Mouse (Mus musculus) heart, embryonic 11.5 days (tissue): Measurements from ENCODE around the gene Cxcl10. TPM values are rescaled to one million over a fixed set of nuclear protein-coding genes. Genes with fewer than 3 reads are reported as not detected.
A peak's percentile ranks its signal among the peaks of the same experiment; 100 is the strongest.

Experiments
- ATAC-seq: fragments of 200-750 bp; cut with Nextera tagmentation; replicated peaks from 2 replicates; pipeline ENCODE4 v1.8.0; 2017; ENCODE audit warnings: moderate library complexity; ENCODE audit not compliant: insufficient number of reproducible peaks, low FRiP score, low TSS enrichment
- H3K27ac ChIP-seq: fragments of 300-500 bp; sonication (generic); 2 replicates; pipeline ENCODE4 v1.5.1; 2014; ENCODE audit warnings: mild to moderate bottlenecking, low read depth, low read length
- H3K27me3 ChIP-seq: fragments of 300-500 bp; sonication (generic); 2 replicates; pipeline ENCODE4 v1.6.1; 2014; ENCODE audit warnings: mild to moderate bottlenecking, low read length, mixed read lengths; ENCODE audit not compliant: control insufficient read depth, insufficient read depth
- H3K36me3 ChIP-seq: fragments of 300-500 bp; sonication (generic); 2 replicates; pipeline ENCODE4 v1.6.1; 2014; ENCODE audit warnings: mild to moderate bottlenecking, low read length, moderate library complexity, mixed read lengths; ENCODE audit not compliant: control insufficient read depth, insufficient read depth
- H3K4me1 ChIP-seq: fragments of 300-500 bp; sonication (generic); 2 replicates; pipeline ENCODE4 v1.6.1; 2014; ENCODE audit warnings: low read length; ENCODE audit not compliant: control insufficient read depth, insufficient read depth
- H3K4me2 ChIP-seq: fragments of 300-500 bp; sonication (generic); 2 replicates; pipeline ENCODE4 v1.6.1; 2014; ENCODE audit warnings: mild to moderate bottlenecking, moderate library complexity
- H3K4me3 ChIP-seq: fragments of 300-500 bp; sonication (generic); 2 replicates; pipeline ENCODE4 v1.5.1; 2014; ENCODE audit warnings: low read depth, low read length
- H3K9ac ChIP-seq: fragments of 300-500 bp; sonication (generic); 2 replicates; pipeline ENCODE4 v1.6.1; 2014; ENCODE audit warnings: mild to moderate bottlenecking, low read depth, low read length, moderate library complexity
- H3K9me3 ChIP-seq: fragments of 300-500 bp; sonication (generic); replicated peaks from 2 replicates; pipeline ENCODE4 v1.6.1; 2016; ENCODE audit warnings: low read length; ENCODE audit not compliant: control insufficient read depth
- WGBS: fragments of 180-500 bp; shearing (Covaris S2); extraction: QIAGEN DNeasy Blood & Tissue Kit; methylation state at CpG from one replicate; pipeline ENCODE4 v1.1.7; 2014; ENCODE audit not compliant: insufficient replicate concordance; 5-methylcytosine and 5-hydroxymethylcytosine counted together
- polyA plus RNA-seq: library from polyadenylated mRNA; unstranded; fragments of >200 nt; fragmentation: Nextera tagmentation; extraction: Ambion mirVana; gene quantifications from 2 replicates; pipeline ENCODE4 v1.2.1, GENCODE M21; 2014

Gene Cxcl10
- 0.72 TPM in 1 of 2 replicates, not detected in the other for polyA plus RNA-seq

- ATAC-seq = no peak
- Histone ChIP-seq H3K27ac (no peak within 1 kb of the TSS), H3K9me3 (no peaks in the 10 kb centered on the region), H3K4me3 (no peak within 1 kb of the TSS), H3K4me1 (no peaks in the 10 kb centered on the region), H3K4me2 (peak within 1 kb of the TSS; percentile 46), H3K9ac (no peak within 1 kb of the TSS), H3K27me3 (0 out of 2 replicates have a peak, but pooled peaks cover 4% of the 10 kb centered on the region), H3K36me3 (no peaks in the 10 kb centered on the region)
- 15% methylated on average over 14 of the region's 14 CpGs for WGBS
These were observed at the start of gene Cxcl10 for GRCm38 (mm10) chr5:92348794-92349413. Cxcl10 (minus strand) TSS chr5:92348889.

- H3K4me3 ChIP-seq = no peak overlapping the region
- H3K4me1 ChIP-seq = peaks cover 8% of the 10 kb centered on the region
- H3K36me3 ChIP-seq = no peaks in the 10 kb centered on the region
- H3K27me3 ChIP-seq = peaks cover 6% of the 10 kb centered on the region; the same call in 1 of the 2 replicates
- ATAC-seq = peak; percentile 73
- WGBS = 20% methylated on average over 5 of the region's 5 CpGs
- H3K9ac ChIP-seq = no peak overlapping the region
- H3K27ac ChIP-seq = no peak overlapping the region
- no peak overlapping the region for H3K4me2 ChIP-seq
- no peaks in the 10 kb centered on the region for H3K9me3 ChIP-seq
These were observed 49.5 kb upstream of the Cxcl10 start for GRCm38 (mm10) chr5:92398153-92398552.

- H3K9me3 ChIP-seq = no peaks in the 10 kb centered on the region
- no peak overlapping the region for H3K4me2 ChIP-seq
- H3K27me3 ChIP-seq = peaks cover 11% of the 10 kb centered on the region; the same call in 1 of the 2 replicates
- no peaks in the 10 kb centered on the region for H3K36me3 ChIP-seq
- WGBS = 60% methylated on average over 6 of the region's 6 CpGs
- H3K9ac ChIP-seq = no peak overlapping the region
- H3K4me3 ChIP-seq = no peak overlapping the region
- H3K4me1 ChIP-seq = peaks cover 8% of the 10 kb centered on the region
- H3K27ac ChIP-seq = no peak overlapping the region
- peak; percentile 37; the same call in 1 of the 2 replicates for ATAC-seq
These were observed 47.8 kb upstream of the Cxcl10 start for GRCm38 (mm10) chr5:92396476-92396875.

GRCm38 (mm10) chr5:92395764-92396163 is 47.1 kb upstream of the Cxcl10 start:
- Histone ChIP-seq H3K27me3 (peaks cover 11% of the 10 kb centered on the region; the same call in 1 of the 2 replicates), H3K4me2 (no peak overlapping the region), H3K4me3 (no peak overlapping the region), H3K9me3 (no peaks in the 10 kb centered on the region), H3K4me1 (peaks cover 14% of the 10 kb centered on the region), H3K36me3 (no peaks in the 10 kb centered on the region), H3K9ac (no peak overlapping the region), H3K27ac (no peak overlapping the region)
- no peak for ATAC-seq
- 70% methylated on average over 3 of the region's 3 CpGs for WGBS

- Histone ChIP-seq H3K4me1 (peaks cover 21% of the 10 kb centered on the region), H3K27me3 (peaks cover 11% of the 10 kb centered on the region; the same call in 1 of the 2 replicates), H3K36me3 (no peaks in the 10 kb centered on the region), H3K9me3 (no peaks in the 10 kb centered on the region), H3K4me2 (no peak overlapping the region), H3K9ac (no peak overlapping the region), H3K27ac (no peak overlapping the region), H3K4me3 (no peak overlapping the region)
- 66% methylated on average over 10 of the region's 10 CpGs for WGBS
- no peak for ATAC-seq
These were observed 45.2 kb upstream of the Cxcl10 start for GRCm38 (mm10) chr5:92393863-92394262.

GRCm38 (mm10) chr5:92392542-92392941 is 43.9 kb upstream of the Cxcl10 start:
- 37% methylated on average over 18 of the region's 18 CpGs for WGBS
- no peak overlapping the region for H3K27ac ChIP-seq
- no peaks in the 10 kb centered on the region for H3K9me3 ChIP-seq
- peaks cover 19% of the 10 kb centered on the region for H3K4me1 ChIP-seq
- peak overlapping the region; percentile 24 for H3K4me3 ChIP-seq
- peak overlapping the region; percentile 51 for H3K4me2 ChIP-seq
- H3K27me3 ChIP-seq = peaks cover 11% of the 10 kb centered on the region; the same call in 1 of the 2 replicates
- ATAC-seq = no peak
- no peak overlapping the region for H3K9ac ChIP-seq
- no peaks in the 10 kb centered on the region for H3K36me3 ChIP-seq

GRCm38 (mm10) chr5:92390615-92391014 is 41.9 kb upstream of the Cxcl10 start:
- peaks cover 11% of the 10 kb centered on the region; the same call in 1 of the 2 replicates for H3K27me3 ChIP-seq
- no peaks in the 10 kb centered on the region for H3K36me3 ChIP-seq
- no peak overlapping the region for H3K4me3 ChIP-seq
- ATAC-seq = no peak
- 0 out of 2 replicates have a peak overlapping the region, but pooled peaks have one; percentile 19 for H3K9ac ChIP-seq
- H3K27ac ChIP-seq = no peak overlapping the region
- peaks cover 31% of the 10 kb centered on the region for H3K4me1 ChIP-seq
- 40% methylated on average over 8 of the region's 8 CpGs for WGBS
- peak overlapping the region; percentile 39 for H3K4me2 ChIP-seq
- no peaks in the 10 kb centered on the region for H3K9me3 ChIP-seq

GRCm38 (mm10) chr5:92389977-92390376 is 41.3 kb upstream of the Cxcl10 start:
- Histone ChIP-seq H3K4me1 (peaks cover 31% of the 10 kb centered on the region), H3K4me2 (no peak overlapping the region; the same call in 1 of the 2 replicates), H3K27me3 (peaks cover 11% of the 10 kb centered on the region; the same call in 1 of the 2 replicates), H3K36me3 (no peaks in the 10 kb centered on the region), H3K4me3 (no peak overlapping the region), H3K9me3 (no peaks in the 10 kb centered on the region), H3K9ac (no peak overlapping the region), H3K27ac (no peak overlapping the region)
- WGBS = 76% methylated on average over 2 of the region's 2 CpGs
- no peak for ATAC-seq

- H3K36me3 ChIP-seq = no peaks in the 10 kb centered on the region
- ATAC-seq = no peak
- H3K4me3 ChIP-seq = no peak overlapping the region
- no peak overlapping the region for H3K9ac ChIP-seq
- peak overlapping the region; percentile 54 for H3K27ac ChIP-seq
- H3K27me3 ChIP-seq = no peaks in the 10 kb centered on the region
- H3K4me2 ChIP-seq = peak overlapping the region; percentile 52
- 35% methylated on average over 11 of the region's 11 CpGs for WGBS
- H3K9me3 ChIP-seq = no peaks in the 10 kb centered on the region
- H3K4me1 ChIP-seq = peaks cover 31% of the 10 kb centered on the region
These were observed 38.7 kb upstream of the Cxcl10 start for GRCm38 (mm10) chr5:92387433-92387832.
